Mouse (Mus musculus): ENCODE results near the gene Iqgap3.

DNA sequence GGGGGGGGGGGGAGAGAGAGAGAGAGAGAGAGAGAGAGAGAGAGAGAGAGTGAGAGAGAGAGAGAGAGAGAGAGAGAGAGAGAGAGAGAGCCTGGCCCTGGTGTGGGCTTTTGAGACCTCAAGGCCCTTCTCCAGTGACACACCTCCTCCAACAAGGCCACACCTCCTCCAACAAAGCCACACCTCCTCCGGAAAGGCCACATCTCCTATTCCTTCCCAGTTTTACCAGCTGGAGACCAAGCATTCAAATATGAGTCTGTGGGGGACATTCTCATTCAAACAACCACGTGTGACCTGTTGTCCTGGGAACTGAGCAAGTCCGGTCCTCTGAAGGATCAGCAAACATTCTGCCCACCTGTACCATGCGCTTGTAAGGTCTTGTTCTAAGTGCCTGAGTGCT lies 47.2 kb downstream of the Iqgap3 start:
- TF ChIP-seq CTCF (conservative IDR thresholded peaks at IDR 0.05; ENCODE audit: low read length) (no peak), POU5F1 (IDR thresholded peaks at IDR 0.05; ENCODE audit: borderline replicate concordance, low read length) (no peak)
